Mouse (Mus musculus): ENCODE measurements around the gene Slc46a3. TPM values are rescaled to one million over a fixed set of nuclear protein-coding genes. Genes with fewer than 3 reads are reported as not detected.
A peak's percentile ranks its signal among the peaks of the same experiment; 100 is the strongest.
"Not testable (repeated sequence)": the region's sequence is repeated elsewhere in the genome, so short reads cannot be mapped to it uniquely, and the experiment has no call there.

Gene Slc46a3
- total RNA-seq, 2 experiments from 2014 or later = 21.2 to 33.8 TPM

GRCm38 (mm10) chr5:147896501-147896900, 1.9 kb upstream of the Slc46a3 start:
- ATAC-seq (ENCODE audit: poor library complexity, severe bottlenecking) = not testable (repeated sequence)

GRCm38 (mm10) chr5:147895436-147896198, 1.0 kb upstream of the Slc46a3 start:
- peak; percentile 39 for ATAC-seq (ENCODE audit: poor library complexity, severe bottlenecking)

DNA sequence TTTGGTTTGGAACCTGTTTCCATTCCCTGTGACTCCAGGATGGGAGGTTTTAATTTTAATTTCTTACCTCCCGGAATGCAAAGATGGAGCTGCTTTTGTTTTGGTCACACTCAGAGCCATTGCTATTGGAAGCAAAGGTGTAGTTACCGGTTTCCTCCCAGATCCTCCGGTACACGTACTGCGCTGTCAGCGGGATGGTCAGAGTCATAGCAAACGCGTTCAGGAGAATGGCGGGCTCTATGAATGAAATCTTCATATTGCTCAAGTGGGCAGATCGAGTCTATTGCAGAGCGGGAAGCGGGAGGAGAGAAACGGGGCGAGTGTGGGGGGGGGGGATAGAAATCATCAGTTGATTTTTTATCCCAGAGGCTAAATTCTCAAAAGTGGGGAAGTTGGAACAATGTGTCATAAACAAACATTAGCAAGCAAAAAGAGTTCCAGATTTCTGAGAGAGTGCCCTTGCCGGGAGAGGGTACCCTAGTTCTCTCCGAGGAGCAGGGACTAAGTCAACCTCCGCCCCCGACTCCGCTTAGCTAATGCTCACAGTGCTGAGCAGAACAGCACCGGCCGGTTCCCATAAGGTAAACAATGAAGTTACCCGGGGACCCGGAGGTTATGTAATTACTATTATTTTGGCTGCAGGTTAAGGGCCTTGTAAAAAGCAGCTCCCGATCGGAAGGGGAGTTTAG, 705 bp downstream of the Slc46a3 start:
- ATAC-seq (ENCODE audit: poor library complexity, severe bottlenecking) = 0 out of 2 replicates have a peak, but pooled peaks have one; percentile 0

- no peak for ATAC-seq (ENCODE audit: poor library complexity, severe bottlenecking)
These were observed 1.5 kb downstream of the Slc46a3 start for GRCm38 (mm10) chr5:147893143-147893542.

DNA sequence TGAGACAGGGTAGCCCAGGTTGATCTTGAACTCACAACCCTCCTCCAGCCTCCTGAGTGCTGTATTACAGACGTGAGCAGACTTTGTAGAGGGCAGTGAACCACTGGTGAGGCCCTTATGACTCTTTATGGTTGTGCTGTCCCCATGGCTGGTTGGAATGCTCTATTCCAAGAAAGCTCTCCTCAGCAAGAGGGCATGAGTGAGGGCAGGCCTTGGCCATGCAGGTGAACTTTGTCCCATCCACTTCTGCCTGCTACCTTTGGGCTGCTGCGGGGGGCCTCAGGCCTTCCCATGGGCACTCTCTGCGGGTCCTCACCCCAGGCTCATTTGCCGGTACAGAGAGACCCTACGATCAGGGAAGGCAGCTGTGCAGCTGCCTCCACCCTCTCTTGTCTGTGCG, 1.9 kb downstream of the Slc46a3 start:
- no peak for ATAC-seq (ENCODE audit: poor library complexity, severe bottlenecking)

DNA sequence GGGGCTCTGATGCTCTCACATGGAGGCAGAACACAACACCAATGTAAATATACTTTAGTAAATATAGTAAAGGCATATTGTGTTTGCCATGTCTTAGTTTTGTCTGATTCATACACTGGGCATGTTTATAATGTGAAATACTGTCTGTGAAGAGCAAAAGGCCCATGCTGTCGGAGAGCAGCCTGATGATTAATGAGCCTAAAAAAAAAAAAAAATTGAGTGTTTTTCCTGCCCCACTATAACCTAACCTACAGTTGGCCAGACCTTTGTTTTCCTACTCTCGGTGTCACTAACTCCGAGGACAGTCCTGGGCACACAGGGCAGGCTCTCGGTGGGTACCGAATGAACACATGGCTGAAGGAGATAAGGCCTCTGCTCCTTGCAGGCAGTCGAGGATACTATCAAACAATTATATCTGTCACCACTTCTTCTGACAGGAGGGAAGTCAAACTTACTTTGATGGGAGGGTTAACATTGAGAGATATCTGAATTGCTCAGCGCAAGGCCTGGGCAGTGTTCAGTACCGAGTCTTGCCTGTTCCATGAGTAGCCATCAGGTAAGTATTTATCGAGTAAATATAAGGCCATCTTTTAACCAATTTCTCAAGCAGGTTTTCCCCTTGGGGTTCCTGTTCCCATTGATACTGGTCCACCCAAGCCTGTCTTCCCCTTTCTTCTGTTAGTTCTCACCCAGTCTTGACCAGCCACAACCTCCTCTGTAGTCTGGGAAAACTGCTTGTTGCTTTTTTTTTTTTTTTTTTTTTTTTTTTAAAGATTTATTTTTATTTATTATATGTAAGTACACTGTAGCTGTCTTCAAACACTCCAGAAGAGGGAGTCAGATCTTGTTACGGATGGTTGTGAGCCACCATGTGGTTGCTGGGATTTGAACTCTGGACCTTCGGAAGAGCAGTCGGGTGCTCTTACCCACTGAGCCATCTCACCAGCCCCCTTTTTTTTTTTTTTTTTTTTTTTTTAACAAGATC, 6.0 kb downstream of the Slc46a3 start:
- ATAC-seq (ENCODE audit: poor library complexity, severe bottlenecking) = peak; percentile 20; the same call in 1 of the 2 replicates

GRCm38 (mm10) chr5:147883581-147883980, 11.0 kb downstream of the Slc46a3 start:
- no peak for ATAC-seq (ENCODE audit: poor library complexity, severe bottlenecking)

DNA sequence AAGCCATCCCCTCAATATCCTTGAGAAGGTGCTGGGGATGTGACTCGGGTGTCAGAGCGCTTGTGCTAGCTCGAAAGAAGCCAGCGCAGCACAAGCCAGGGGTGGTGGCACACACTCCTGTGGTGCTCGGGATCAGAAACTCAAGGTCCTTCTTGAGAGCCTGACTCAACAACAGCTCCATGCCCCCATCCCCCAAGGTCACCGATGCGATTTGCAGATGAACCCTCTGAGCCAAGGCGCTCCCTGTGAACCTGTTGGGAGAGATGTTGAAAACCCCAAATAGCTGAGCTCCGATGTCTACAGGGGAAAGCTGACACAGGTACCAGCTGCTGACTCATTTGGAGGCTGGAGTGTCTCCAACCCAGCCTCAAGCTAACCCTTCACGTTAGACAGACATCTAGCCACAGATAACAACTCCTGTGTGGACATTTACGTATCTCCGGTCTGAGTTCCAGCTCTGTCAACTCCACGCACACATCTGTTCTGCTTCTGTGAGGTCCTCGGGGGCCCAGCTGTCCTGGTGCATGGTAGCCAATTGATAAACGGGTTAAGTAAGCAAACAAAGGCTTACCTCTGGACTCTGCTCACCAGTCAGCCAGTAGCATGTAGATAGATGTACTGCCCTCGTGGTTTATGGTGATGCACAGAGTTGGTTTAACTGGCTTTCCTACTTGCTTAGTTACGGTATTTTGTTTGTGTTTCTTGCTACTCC, 14.5 kb downstream of the Slc46a3 start:
- ATAC-seq (ENCODE audit: poor library complexity, severe bottlenecking) = no peak

- 0 out of 2 replicates have a peak, but pooled peaks have one; percentile 17 for ATAC-seq (ENCODE audit: poor library complexity, severe bottlenecking)
These were observed 17.1 kb downstream of the Slc46a3 start for GRCm38 (mm10) chr5:147877520-147877919.

GRCm38 (mm10) chr5:147875210-147875609, 19.4 kb downstream of the Slc46a3 start:
- no peak for ATAC-seq (ENCODE audit: poor library complexity, severe bottlenecking)

DNA sequence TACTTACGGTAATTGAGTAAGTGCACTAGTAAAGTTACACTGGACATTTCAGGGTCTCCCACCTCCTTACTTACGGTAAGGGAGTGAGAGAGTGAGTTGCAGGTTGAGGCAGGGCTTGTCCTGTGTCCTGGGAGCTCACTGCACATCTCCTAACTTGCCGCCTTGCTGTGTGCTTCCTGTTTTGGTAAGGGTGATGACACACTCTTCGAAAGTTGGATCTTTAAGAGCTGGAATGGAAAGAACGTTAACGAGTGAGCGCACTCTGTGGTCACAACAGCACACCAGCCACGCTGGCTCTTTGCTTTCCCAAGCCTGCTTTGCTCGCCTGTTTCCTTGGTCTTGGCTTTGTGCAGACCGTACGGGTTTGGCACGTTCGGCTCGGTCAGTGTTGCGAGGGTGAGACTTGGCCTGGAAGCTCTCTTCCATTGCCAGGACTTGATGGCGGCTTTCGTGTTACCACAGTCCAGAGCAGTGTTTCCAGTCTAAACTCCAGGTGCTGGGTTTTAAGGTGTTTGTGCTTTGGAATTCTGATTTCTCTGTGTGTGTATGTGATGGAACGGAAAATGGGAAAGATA, 20.0 kb downstream of the Slc46a3 start:
- peak; percentile 68 for ATAC-seq (ENCODE audit: poor library complexity, severe bottlenecking)

- ATAC-seq (ENCODE audit: poor library complexity, severe bottlenecking) = peak; percentile 61
These were observed 23.4 kb downstream of the Slc46a3 start for GRCm38 (mm10) chr5:147871091-147871820.

DNA sequence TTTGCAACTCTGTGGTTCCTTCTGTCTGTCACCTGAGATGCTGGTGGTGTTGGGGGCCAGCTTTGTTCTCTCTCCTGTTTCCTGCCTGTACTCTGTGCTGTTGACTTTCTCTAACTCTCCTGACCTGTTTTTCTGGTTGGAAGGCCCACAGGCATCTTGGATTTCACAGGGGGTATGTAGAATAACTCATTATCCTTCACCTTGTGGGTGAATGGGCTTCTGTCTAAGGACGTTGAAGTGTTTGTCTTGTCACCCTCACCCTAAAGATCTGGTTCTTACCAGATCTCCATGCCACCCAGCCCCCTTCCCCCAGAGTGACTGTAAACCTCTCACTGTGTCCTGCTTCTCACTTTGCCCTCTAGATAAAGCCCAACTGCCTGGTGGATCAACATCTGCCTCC, 24.3 kb downstream of the Slc46a3 start:
- ATAC-seq (ENCODE audit: poor library complexity, severe bottlenecking) = no peak

GRCm38 (mm10) chr5:147869568-147869967, 25.0 kb downstream of the Slc46a3 start:
- peak; percentile 44 for ATAC-seq (ENCODE audit: poor library complexity, severe bottlenecking)

DNA sequence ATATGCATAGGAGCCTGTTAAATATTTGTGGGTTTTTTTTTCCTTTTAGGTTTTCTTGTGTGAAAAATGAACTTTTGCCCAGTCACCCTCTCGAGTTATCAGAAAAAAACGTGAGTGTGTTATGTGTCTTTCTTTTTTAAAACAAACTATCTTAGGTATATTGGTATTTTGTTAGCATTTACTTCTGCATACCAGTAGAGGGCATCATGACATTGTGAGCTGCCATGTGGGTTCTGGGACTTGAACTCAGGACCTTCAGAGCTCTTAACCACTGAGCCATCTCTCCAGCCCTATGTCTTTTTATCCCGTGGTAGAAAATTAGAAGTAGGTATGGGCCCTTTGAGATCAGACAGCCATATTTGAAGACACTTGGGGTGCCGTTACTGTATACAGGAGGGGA, 25.9 kb downstream of the Slc46a3 start:
- no peak for ATAC-seq (ENCODE audit: poor library complexity, severe bottlenecking)

DNA sequence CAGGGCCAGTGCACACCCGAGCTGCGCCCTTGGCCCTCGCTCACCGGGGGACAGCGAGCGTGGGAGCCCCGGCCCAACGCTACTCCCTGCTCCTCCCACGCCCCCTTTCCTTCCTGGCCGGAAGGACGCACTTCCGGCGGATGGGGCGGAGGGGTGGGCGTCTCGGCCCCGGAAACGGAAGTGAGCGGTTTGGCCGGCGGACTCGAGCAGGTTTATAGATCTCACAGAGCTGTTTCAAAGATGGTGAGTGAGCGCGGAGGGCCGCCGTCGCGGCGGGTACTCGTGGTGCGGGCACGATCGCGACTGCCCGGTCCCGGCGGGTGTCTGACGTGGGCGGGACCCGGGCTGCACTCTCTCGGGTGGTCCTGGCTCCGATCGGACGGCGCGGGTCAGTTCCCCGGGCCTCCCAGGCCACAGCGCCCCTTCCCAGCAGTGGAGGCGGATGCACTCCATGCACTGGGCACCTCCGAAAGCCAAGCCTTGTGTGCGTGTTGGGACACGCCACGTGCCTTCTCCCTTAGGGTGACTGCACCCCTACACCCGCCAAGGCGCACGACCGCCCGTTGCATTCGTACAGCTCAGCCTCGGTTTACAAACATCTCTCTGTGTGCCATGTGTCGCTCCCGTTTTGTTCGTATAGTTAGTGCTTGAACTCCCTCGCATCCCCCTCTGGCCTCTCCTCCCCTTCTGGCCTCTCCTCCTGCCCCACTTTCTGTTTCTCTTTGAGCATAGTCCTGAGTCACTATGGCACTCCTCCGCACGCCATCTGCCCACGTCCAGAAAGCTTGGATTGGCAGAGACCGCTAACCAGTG, 34.0 kb downstream of the Slc46a3 start, which contains the start of gene Pomp:
Pomp (plus strand) TSS at position 13 of the 813 bp plus-strand sequence.
- peak; percentile 90 for ATAC-seq (ENCODE audit: poor library complexity, severe bottlenecking)

DNA sequence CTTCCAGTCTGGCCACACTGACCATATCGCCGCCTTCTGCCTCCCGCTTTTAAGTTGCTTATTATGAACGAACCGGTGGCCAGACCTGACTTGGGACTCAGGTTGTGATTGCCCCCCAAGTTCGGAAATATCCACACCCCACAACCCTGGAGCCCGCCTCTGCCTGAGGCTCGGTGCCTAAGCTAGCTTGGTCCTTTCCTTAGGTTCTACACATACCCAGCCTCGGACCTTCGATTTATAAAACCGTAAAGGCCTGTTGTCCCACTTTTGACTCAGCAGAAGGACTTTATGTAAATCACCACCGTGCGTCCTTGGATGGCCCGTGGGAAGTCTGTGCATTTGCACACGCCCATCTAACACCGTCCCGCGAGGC, 34.6 kb downstream of the Slc46a3 start:
- no peak for ATAC-seq (ENCODE audit: poor library complexity, severe bottlenecking)

GRCm38 (mm10) chr5:147850194-147850593, 44.4 kb downstream of the Slc46a3 start:
- no peak for ATAC-seq (ENCODE audit: poor library complexity, severe bottlenecking)

Data from megakaryocyte, adult 5-6 weeks (primary cell).